Mouse (Mus musculus): Measurements from ENCODE around the gene Gm6614.
"Not testable (repeated sequence)": the region's sequence is repeated elsewhere in the genome, so short reads cannot be mapped to it uniquely, and the experiment has no call there.

Gene Gm6614

DNA sequence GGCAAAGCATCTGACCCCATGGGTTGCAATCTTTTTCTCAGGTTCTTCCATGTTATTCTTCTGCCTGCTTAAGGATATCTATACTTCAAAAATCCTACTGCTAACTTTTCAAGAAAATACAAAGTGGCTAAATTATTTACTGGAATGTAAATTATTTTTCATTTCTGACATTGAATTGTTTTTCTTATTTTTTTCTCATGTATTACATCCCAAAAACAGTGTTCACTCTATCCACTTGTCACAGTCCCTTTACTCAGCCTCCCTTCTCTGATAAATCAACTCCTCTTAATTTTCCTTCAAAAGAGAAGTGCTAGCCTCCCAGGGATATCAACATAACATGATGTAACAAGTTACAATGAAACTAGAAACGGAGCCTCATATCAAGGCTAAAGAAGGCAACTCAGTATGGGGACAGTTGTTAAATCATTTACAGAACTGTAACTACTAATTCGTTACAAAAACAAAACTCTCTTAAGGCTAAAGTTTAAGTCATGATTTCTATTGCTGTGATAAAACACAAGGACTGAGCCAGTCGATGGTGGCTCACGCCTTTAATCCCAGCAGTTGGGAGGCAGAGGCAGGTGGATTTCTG, at the start of gene Gm6614:
Gene Gm6614 (minus strand): TSS at position 51 of the 592 bp plus-strand sequence.
- DNase-seq (ENCODE audit: low spot score): no peak

DNA sequence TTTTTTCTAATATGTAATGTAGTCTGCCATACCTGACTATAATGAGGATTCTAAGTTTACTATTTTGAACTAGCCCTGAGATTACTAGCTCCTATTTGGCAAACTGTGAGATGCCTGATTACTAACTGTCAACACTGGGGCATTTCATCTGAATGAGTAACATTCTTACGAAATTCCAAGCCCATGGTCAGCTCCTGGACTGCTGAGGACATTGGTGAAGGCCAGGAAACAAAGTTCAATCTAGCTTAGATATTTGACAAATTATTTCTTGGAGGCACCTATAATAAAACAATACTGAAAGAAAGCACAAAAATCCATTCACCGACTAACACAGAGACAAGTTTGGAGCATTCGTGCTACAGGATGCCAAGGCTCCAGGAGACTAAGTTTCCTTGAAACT, 47.1 kb upstream of the Gm6614 start:
- not testable (repeated sequence) for DNase-seq (ENCODE audit: low spot score)

DNA sequence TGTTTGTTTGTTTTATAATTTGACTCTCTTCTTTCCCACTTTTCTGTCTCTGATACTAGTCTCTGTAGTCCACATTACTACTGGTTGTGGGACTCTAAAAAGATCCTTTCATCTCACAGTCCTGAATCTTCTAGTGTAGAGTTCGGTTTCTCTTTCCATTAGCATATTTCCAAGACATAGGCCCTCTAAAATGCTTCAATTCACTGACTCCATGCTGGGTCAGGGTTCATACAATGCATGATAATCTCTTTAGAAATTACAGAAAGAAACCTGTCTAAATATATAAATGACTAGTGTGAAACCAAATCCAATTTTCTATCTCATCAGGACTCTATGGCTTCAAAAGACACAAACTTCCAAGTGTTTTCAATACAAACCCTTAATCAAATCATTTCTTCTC, 36.5 kb upstream of the Gm6614 start:
- no peak for DNase-seq (ENCODE audit: low spot score)

DNA sequence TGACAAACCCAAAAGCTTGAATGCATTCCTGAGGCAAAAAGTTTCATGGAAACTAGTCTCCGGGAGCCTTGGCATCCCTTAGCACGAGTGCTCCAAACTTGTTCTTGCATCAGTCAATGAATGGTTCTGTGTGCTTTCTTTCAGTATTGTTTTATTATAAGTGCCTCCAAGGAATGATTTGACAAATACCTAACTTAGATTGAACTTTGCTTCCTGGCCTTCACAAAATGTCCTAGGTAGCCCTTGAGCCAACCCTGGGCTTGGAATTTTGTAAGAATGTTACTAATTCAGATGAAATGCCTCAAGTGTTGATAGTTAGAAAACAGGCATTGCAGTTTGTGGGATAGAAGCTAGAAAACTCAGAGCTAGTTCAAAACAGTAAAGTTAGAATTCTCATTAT, 34.5 kb upstream of the Gm6614 start:
- no peak for DNase-seq (ENCODE audit: low spot score)

DNA sequence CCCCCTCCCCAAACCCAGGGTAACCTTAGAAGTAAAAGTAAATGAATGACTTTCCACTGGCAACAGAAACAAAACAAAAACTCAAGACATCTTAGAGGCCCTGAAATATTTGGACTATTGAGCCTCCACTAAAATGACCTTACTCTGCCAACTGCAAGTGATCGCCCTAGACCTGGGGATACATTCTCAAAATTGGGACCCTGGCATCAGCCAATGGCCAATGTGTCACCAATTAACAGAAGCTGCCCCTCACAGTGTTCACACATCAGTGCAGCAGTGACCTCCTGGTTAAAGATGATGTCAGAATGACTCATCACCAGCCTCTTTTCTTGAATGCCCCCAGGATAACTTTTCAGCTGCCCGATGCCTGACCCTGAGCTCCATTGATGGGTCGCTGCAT, 30.7 kb upstream of the Gm6614 start:
- no peak for DNase-seq (ENCODE audit: low spot score)

DNA sequence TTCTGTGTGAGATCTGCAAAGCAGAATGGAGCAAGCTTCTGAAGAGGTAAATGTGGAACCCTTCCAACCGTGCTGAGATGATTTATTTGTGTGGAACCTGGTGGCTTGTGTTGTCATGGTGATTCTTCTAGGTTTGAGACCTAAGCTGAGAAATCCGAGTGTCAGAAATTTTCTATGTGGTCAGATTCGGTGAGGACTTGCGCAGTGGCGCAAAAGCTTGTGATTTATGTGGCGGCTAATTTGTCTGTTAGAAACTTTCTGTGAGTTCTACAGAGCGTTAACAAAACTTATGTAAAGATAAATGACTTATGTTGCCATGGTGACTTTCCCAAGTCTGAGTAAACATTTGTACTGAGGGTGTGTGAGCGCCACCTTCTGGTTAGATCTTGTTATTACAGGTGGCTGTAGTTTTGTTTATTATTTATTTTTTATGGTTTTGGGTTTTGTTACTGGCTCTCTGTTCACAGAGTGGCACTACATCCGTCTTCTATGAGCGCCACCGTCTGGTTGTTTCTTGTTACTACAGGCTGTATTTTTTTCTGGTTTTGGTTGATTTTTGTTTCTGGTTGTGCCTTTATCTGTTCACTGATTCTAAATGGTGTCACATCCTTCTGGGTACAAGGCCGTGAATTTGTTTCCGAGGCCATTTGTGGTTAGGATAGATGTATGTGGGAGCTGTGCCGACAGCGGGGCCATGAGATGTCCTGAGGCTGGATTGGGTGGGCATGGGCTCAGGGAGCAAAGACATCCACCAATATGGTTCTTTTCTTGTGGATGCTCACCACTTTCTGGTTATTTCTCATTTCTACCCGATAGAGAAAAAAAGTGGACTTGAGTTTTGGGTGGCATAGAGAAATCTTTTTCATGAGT, 29.3 kb upstream of the Gm6614 start:
- DNase-seq (ENCODE audit: low spot score): peak; percentile 53

DNA sequence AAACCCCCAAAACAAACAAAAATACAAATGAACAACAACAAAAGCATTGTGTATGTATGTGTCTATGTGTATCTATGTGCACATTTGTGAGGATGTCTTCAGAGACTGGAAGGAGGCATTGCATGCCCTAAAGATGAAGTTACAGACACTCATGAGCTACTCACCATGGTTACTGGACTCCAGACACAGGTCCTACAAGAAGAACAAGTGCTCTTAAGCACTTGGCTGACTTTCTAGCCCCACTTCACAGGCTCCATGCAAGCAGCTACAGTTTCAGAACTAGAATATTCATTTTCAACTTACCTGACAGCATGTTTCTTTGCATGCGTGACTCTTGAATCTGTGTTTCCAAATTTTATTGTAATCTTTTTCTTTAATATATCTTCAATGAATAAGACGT, 24.6 kb upstream of the Gm6614 start:
- no peak for DNase-seq (ENCODE audit: low spot score)

DNA sequence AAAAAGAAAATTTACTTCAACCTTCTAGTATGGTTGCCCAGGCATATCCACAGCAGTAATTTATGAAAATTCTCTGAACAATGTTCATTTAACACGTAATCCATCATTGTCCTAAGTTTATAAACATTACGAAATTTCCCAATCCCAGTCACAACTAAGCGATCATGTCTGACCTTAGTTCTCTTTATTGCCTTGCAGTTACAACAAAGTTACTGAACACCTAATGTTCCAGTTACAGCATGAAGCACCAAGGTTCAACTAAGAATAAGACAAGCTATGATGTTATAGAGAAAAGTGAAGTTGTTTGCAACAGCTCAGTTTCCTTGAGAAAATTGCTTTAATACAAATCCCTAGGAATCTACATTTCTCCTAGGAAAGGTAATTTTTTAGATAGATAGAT, 10.5 kb upstream of the Gm6614 start:
- DNase-seq (ENCODE audit: low spot score): no peak

DNA sequence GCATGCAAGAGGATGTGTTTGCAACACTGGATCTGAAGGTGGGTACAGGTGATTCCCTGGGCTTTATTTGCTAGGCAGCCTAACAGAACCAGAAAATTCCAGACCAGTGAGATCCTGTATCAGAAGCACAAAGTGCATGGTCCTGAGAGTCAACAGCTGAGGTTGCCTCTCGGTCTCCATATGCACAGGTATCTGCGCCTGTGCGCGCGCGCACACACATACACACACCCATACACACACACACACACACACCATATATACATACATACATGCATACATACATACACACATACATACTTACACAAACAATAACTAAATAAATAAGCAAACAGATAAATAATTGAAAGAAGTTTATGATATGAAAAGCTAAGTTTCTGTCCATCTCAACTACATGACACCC, 24.4 kb downstream of the Gm6614 start:
- DNase-seq (ENCODE audit: low spot score): no peak

DNA sequence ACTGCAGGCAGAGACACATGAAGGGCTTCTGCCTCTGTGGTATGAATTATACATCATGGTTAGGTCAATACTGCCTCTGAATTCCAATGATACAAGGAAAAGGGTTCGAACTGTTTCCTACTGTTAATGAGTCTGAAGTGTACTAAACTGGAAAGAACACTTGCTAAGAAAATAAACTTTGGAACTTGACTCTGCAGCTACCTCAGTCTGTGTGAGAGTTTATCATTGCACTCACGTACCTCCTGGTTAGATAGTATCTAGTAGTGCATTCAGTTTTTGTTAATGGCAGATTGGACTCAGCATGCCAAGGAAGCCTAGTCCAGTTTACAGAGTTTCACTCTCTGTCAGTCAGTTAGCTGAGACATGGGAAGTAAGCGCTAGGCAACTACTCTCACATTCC, 26.6 kb downstream of the Gm6614 start:
- DNase-seq (ENCODE audit: low spot score): no peak

DNA sequence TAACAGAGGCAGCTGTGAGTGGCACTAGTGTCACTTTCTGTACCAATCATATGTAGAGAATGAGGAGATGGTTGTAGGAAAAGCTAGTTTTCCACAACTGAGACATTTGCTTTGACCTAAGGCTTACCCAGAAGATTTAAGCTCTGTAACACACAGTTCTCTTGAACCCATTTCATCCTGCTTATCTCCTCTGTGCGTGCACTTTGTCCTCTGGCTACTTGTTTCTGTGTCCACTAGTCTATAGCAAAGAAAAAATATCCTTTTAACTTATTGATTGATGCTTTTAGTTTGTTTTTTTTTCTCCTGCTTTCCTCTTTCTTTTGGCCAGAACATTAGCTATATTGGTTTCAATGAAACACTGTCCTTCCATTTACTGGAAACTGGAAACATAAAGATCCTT, 48.8 kb downstream of the Gm6614 start:
- no peak for DNase-seq (ENCODE audit: low spot score)

DNA sequence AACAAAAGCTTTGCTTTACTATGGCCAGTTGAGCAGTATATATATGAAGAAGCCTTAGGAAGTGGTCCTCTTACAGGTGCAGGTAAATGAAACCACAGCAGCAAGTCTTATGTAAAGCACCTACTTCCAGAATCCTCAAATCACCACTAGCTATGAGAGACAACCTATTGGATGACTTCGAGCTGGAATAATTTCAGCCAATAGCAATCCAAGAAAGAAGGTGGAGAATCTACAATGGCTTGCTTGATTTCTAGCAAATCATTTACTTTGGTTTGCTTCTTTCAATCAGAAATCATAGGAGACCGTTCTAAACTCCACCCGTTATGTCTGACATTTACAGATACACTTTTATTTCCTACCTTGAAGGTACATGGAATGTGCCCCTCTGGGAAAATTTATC, 49.4 kb downstream of the Gm6614 start:
- no peak for DNase-seq (ENCODE audit: low spot score)

DNA sequence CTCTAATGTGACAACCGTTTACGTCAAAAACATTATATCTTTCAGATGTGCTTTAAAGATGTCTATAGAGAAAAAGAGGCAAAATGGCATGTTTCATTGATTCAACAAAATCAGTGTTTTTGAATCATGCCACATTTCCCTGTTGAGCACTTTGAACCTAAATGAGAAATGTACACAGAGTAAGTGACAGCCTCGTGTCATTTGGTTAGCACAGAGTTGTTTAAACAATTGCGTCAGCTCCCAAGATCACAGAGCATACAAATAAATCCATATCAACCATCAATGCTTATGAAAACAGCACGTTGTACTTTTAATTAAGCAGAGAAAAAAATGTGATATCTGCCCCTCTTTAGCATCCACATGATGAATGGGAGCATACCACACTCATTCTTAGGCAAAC, 50.7 kb downstream of the Gm6614 start:
- no peak for DNase-seq (ENCODE audit: low spot score)

DNA sequence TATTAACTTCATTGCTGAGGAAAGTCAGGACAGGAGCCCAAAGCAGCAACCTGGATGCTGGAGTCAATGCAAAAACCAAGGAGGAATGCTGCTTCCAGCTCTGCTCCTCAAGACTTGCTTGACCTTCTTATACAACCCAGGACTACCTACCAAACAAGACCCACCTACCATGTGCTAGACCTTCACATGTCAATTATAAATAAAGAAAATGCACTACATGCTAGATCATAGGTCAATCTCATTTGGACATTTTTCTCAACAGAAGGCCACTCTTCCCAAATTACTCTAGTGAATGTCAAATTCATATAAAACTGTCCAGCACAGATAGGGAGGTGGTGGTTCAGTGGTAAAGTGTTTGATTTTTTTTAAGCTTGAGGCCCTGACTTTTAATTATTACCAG, 64.4 kb downstream of the Gm6614 start, which contains the start of gene Slco1a1:
Gene Slco1a1 (minus strand): TSS at position 101 of the 400 bp plus-strand sequence.
- DNase-seq (ENCODE audit: low spot score): no peak

DNA sequence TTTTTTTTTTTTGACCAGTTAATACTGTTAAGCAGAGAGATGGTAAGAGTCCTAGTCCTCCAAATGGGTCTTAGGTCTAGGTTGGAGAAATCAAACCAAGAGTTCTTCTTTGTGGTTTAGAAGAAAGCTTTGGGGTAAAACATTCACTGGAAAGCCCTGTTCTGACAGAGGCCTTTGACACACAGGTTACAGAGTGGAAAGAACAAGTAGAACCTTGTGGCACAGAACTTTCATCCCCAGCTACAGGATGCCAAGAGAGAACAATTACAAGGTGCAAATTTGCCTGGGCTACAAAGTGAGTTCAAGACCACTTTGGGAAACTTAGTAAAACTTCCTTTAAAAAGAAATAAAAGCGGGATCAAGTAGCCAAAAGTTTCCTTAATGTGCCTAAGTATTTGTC, 70.8 kb downstream of the Gm6614 start:
- no peak for DNase-seq (ENCODE audit: low spot score)
